Mouse (Mus musculus): ENCODE measurements around the gene Gm853. TPM values are rescaled to one million over a fixed set of nuclear protein-coding genes. Genes with fewer than 3 reads are reported as not detected.
A peak's percentile ranks its signal among the peaks of the same experiment; 100 is the strongest.

Gene Gm853
- polyA plus RNA-seq (2012; rRNA removed) (0.01 TPM in 1 of 2 replicates, not detected in the other), polyA plus RNA-seq (2014; fragmentation: Nextera tagmentation; extraction: Ambion mirVana) (not detected in 2 replicates)

DNA sequence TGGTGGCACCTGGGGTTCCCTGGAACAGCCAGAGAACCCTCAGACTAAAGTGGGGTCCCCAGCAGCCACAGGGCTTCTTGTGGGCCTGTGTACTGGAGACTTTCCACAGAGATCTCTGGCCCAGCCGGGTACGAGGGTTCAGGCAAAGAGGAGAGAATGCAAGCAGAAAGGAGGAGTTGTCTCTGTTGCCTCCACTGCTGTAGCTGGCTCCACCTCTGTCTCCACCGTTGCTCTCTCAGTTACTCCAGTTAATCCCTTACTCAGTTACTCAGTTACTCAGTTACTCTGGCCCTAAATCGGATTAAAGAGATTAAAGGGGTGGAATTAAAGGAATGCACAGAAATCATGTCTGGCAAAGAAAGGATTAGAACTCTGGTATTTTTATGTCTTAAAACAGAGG lies at the start of gene Gm853:
Gene Gm853, minus strand, starts transcription at position 223 of the 400 bp plus-strand sequence.
- no peaks in the 10 kb centered on the region for H3K36me3 ChIP-seq (replicated peaks; ENCODE audit: control insufficient read depth, insufficient read depth, low read depth)
- no peak within 1 kb of the TSS for H3K27ac ChIP-seq
- no peak within 1 kb of the TSS for H3K4me3 ChIP-seq (ENCODE audit: insufficient read depth in 1 of 2, low read depth in 2 of 2, low read length in 2 of 2)
- no peak within 1 kb of the TSS for H3K9ac ChIP-seq (replicated peaks)
- TF ChIP-seq CTCF (IDR thresholded peaks at IDR 0.05; ENCODE audit: low read depth) (no peak), EP300 (IDR thresholded peaks at IDR 0.05; ENCODE audit: low read depth) (no peak)
- no peak for ATAC-seq (ENCODE audit: insufficient read depth)
- DNase-seq (ENCODE audit: low read depth in 3 of 3, low spot score in 3 of 3), result no peak
- H3K4me1 ChIP-seq (replicated peaks; ENCODE audit: control insufficient read depth in 2 of 2, insufficient read depth in 2 of 2, low read length in 1 of 2), result no peaks in the 10 kb centered on the region
- no peaks in the 10 kb centered on the region for H3K9me3 ChIP-seq (ENCODE audit: control insufficient read depth, low read length)
- H3K4me2 ChIP-seq (ENCODE audit: low read depth), result no peak within 1 kb of the TSS
- WGBS (ENCODE audit: insufficient replicate concordance), result 48% methylated on average over 4 of the region's 4 CpGs
- H3K27me3 ChIP-seq (ENCODE audit: control insufficient read depth, insufficient read depth, low read length), result no peaks in the 10 kb centered on the region

DNA sequence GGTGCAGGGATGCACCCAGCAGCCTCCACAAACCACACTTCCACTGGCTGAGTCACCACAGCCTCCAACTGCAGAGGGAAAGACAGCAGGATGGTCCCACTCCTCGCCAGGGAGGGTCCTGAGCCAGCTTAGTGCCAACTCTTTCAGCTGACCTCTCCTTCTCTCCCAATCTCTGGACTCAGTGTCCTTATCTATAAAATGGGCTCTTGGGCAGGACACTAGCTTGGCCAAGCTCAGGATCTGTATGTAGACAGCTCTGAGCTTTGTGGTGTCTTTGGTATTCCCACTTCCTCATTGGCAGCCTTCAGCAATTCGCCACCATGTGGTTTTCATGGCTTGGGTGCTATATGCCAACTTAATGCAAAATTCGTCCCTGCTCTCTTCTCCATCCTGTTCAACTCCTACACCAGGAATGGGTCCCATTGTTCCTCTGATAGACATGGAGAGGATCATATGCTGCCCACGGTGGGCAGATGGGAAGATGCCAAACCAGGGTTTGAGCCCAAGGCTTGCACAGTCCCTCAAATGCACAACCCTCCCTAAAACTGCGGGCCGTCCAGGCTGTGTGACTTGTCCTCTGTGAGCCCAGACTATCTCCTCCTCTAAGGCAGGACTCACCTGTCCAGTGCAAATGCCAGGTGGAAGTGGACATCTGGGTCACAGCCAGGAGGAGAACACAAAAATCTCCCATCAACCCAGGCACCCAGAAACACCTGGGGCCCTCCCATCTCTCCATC lies 48.6 kb upstream of the Gm853 start:
- peaks cover 47% of the 10 kb centered on the region for H3K27me3 ChIP-seq (ENCODE audit: control insufficient read depth, insufficient read depth, low read length)
- no peaks in the 10 kb centered on the region for H3K9me3 ChIP-seq (ENCODE audit: control insufficient read depth, low read length)
- H3K36me3 ChIP-seq (replicated peaks; ENCODE audit: control insufficient read depth, insufficient read depth, low read depth), result no peaks in the 10 kb centered on the region
- DNase-seq (ENCODE audit: low read depth in 3 of 3, low spot score in 3 of 3) (no peak), ATAC-seq (ENCODE audit: insufficient read depth) (no peak)
- H3K4me3 ChIP-seq (ENCODE audit: insufficient read depth in 1 of 2, low read depth in 2 of 2, low read length in 2 of 2), result no peak overlapping the region
- no peak overlapping the region for H3K9ac ChIP-seq (replicated peaks)
- TF ChIP-seq EP300 (IDR thresholded peaks at IDR 0.05; ENCODE audit: low read depth), result no peak
- TF ChIP-seq CTCF (IDR thresholded peaks at IDR 0.05; ENCODE audit: low read depth), result no peak
- WGBS (ENCODE audit: insufficient replicate concordance), result 46% methylated on average over 6 of the region's 6 CpGs
- H3K4me1 ChIP-seq (replicated peaks; ENCODE audit: control insufficient read depth in 2 of 2, insufficient read depth in 2 of 2, low read length in 1 of 2), result peaks cover 0 to 18% of the 10 kb centered on the region in 2 experiments; a peak in 3 of 4 replicates
- H3K4me2 ChIP-seq (ENCODE audit: low read depth), result no peak overlapping the region
- H3K27ac ChIP-seq, result no peak overlapping the region

DNA sequence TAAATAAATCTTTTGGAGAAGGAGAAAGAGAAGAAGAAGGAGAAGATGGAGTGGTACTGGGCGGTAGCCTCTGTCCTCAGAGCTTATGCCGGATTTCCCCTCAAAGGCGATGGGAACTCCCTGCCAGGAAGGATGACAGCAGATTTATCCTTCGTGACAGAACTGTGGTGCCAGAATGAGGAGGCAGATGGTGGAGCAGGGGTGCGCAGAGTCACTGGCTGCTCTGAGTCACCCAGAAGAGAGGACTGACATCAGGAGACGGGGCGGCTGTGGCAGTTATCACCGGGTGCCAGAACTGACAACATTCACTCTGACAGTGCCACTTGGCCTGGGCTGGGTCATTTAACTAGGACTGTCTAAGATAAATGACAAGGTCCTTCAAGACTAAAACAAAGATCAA lies 47.9 kb upstream of the Gm853 start:
- ATAC-seq (ENCODE audit: insufficient read depth), result peak; percentile 73; the same call in 1 of the 2 replicates
- Histone ChIP-seq H3K4me1 (replicated peaks; ENCODE audit: control insufficient read depth in 2 of 2, insufficient read depth in 2 of 2, low read length in 1 of 2) (peaks cover 0 to 18% of the 10 kb centered on the region in 2 experiments; a peak in 3 of 4 replicates), H3K9me3 (ENCODE audit: control insufficient read depth, low read length) (no peaks in the 10 kb centered on the region), H3K27me3 (ENCODE audit: control insufficient read depth, insufficient read depth, low read length) (peaks cover 40% of the 10 kb centered on the region), H3K27ac (no peak overlapping the region), H3K4me2 (ENCODE audit: low read depth) (no peak overlapping the region), H3K9ac (replicated peaks) (no peak overlapping the region), H3K36me3 (replicated peaks; ENCODE audit: control insufficient read depth, insufficient read depth, low read depth) (no peaks in the 10 kb centered on the region), H3K4me3 (ENCODE audit: insufficient read depth in 1 of 2, low read depth in 2 of 2, low read length in 2 of 2) (no peak overlapping the region)
- WGBS (ENCODE audit: insufficient replicate concordance), result 53% methylated on average over 8 of the region's 8 CpGs
- DNase-seq (ENCODE audit: low read depth in 3 of 3, low spot score in 3 of 3), result peak in 2 of 3 experiments; percentile 45 to 64
- TF ChIP-seq CTCF (IDR thresholded peaks at IDR 0.05; ENCODE audit: low read depth), result no peak
- no peak for TF ChIP-seq EP300 (IDR thresholded peaks at IDR 0.05; ENCODE audit: low read depth)

DNA sequence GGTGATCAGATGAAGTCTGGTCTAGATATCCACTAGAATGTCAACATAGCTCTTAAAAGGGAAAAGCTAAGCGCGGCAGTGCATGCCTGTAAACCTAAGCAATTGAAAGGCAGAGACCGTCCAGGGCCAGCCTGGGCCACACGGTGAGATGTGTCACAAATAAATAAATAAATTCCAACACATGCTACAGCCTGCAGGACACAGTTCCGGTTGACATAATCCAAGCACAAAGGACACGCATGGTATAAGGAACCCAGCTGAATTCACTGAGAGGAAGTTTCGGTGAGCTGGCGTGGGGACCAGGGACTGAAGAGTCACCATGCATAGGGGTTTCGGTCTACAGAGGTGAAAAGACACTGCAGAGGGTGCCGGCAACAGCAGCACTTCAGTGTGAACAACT lies 46.5 kb upstream of the Gm853 start:
- no peaks in the 10 kb centered on the region for H3K36me3 ChIP-seq (replicated peaks; ENCODE audit: control insufficient read depth, insufficient read depth, low read depth)
- no peak overlapping the region for H3K4me2 ChIP-seq (ENCODE audit: low read depth)
- no peak overlapping the region for H3K4me3 ChIP-seq (ENCODE audit: insufficient read depth in 1 of 2, low read depth in 2 of 2, low read length in 2 of 2)
- no peak for TF ChIP-seq CTCF (IDR thresholded peaks at IDR 0.05; ENCODE audit: low read depth)
- no peak for TF ChIP-seq EP300 (IDR thresholded peaks at IDR 0.05; ENCODE audit: low read depth)
- ATAC-seq (ENCODE audit: insufficient read depth) (no peak), DNase-seq (ENCODE audit: low read depth in 3 of 3, low spot score in 3 of 3) (no peak)
- H3K4me1 ChIP-seq (replicated peaks; ENCODE audit: control insufficient read depth in 2 of 2, insufficient read depth in 2 of 2, low read length in 1 of 2), result peaks cover 0 to 18% of the 10 kb centered on the region in 2 experiments; a peak in 3 of 4 replicates
- no peak overlapping the region for H3K27ac ChIP-seq
- no peak overlapping the region for H3K9ac ChIP-seq (replicated peaks)
- 71% methylated on average over 10 of the region's 10 CpGs for WGBS (ENCODE audit: insufficient replicate concordance)
- H3K9me3 ChIP-seq (ENCODE audit: control insufficient read depth, low read length), result no peaks in the 10 kb centered on the region
- H3K27me3 ChIP-seq (ENCODE audit: control insufficient read depth, insufficient read depth, low read length), result peaks cover 32% of the 10 kb centered on the region

DNA sequence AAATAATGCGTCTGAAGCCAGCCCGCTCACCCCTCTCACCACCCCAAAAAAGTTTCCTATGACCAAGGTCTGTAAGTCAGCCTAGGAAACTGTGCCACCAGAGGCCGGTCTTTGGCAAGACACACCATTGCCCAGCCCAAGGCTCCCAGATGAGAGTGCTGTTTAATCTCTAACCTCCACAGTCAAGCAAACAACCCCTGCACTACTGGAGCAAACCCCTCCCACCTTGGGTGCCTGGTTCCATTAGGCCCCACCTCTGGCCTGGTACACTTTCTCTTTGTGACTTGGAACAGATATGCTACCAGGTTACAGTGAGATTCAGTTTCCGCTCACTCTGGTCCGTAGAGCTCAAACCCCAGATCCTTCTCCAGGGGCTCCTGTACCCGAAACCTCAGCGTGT lies 44.9 kb upstream of the Gm853 start:
- H3K27me3 ChIP-seq (ENCODE audit: control insufficient read depth, insufficient read depth, low read length), result peaks cover 17% of the 10 kb centered on the region
- peaks cover 0 to 18% of the 10 kb centered on the region in 2 experiments; a peak in 3 of 4 replicates for H3K4me1 ChIP-seq (replicated peaks; ENCODE audit: control insufficient read depth in 2 of 2, insufficient read depth in 2 of 2, low read length in 1 of 2)
- TF ChIP-seq EP300 (IDR thresholded peaks at IDR 0.05; ENCODE audit: low read depth), result no peak
- no peak for TF ChIP-seq CTCF (IDR thresholded peaks at IDR 0.05; ENCODE audit: low read depth)
- peak in 1 of 3 experiments; percentile 44 for DNase-seq (ENCODE audit: low read depth in 3 of 3, low spot score in 3 of 3)
- H3K4me2 ChIP-seq (ENCODE audit: low read depth), result 0 out of 2 replicates have a peak overlapping the region, but pooled peaks have one; percentile 31
- H3K27ac ChIP-seq, result no peak overlapping the region
- 66% methylated on average over 7 of the region's 7 CpGs for WGBS (ENCODE audit: insufficient replicate concordance)
- ATAC-seq (ENCODE audit: insufficient read depth), result peak; percentile 34; the same call in 1 of the 2 replicates
- no peaks in the 10 kb centered on the region for H3K9me3 ChIP-seq (ENCODE audit: control insufficient read depth, low read length)
- H3K4me3 ChIP-seq (ENCODE audit: insufficient read depth in 1 of 2, low read depth in 2 of 2, low read length in 2 of 2), result no peak overlapping the region
- no peaks in the 10 kb centered on the region for H3K36me3 ChIP-seq (replicated peaks; ENCODE audit: control insufficient read depth, insufficient read depth, low read depth)
- H3K9ac ChIP-seq (replicated peaks), result no peak overlapping the region

Measured in liver, embryonic 14.5 days (tissue).